Mouse (Mus musculus) thymus, postnatal 36 days (tissue): Measurements from ENCODE around the gene Gm10197.
"Not testable (repeated sequence)": the region's sequence is repeated elsewhere in the genome, so short reads cannot be mapped to it uniquely, and the experiment has no call there.

ENCODE experiments used
- DNase-seq, 2 experiments: peaks; one replicate each; pipeline ENCODE4 v3.0.0; 2022; ENCODE audit warnings: mixed read lengths in 2 of 2

Gene Gm10197

DNA sequence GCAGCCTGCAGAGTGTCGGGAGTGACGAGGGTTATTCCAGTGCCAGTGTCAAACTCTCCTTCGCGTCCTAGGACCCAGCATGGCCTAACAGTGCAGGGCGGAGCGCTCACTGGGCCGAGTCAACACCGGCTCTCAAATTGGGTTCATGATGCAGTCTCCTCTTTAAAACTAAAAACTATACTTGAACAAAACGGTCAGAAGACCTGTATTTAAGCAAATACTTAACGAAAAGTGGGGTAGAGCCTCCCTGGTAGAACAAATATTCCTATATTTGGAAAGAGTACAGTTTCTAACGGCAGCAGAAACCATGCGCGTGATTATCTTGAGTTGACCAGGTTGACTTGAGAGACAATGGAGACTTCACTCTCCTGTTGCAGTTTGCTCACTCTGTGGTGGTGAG lies at the start of gene Gm10197:
Gene Gm10197 (minus strand): TSS at position 101 of the 400 bp plus-strand sequence.
- DNase-seq: no peak

- peak; percentile 77 to 81 for DNase-seq
Observed at GRCm38 (mm10) chr19:53420924-53421582, 49.5 kb upstream of the Gm10197 start.

DNA sequence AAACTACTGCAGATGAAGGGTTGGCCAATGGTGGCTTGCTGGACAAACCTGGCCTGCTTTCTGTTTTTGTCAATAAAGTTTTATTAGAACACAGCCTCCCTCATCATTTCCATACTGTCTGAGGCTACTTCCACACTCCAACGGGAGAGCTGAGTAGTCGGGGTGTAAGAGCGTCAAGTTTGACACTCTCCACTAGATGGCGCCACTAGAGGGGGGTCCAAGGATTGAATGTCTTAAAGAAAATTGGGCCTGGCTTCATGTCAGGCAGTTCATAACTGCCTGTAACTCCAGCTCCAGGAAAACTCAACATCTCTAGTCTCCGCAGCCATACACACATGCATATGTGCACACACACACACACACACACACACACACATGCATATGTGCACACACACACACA lies 48.3 kb upstream of the Gm10197 start:
- peak; percentile 80 for DNase-seq

DNA sequence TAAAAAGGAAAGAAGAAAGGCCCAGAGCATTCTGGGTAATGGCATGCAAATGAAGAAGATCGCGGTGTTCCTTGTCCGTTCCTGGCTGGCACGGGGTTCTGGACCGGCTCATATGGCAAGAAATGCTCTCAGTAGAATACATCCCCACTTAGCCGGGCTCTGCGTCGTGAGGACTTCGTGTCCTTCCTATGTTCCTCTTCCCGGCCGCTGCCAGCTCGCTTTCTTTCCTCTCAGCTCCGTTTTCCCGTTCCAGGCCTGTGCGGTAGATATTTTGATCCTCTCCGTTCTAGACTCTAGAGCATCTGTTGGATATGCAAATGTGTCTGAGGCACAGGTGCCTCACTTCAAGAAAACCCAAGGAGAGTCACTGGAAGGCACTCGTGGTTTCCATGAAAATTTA lies 43.6 kb upstream of the Gm10197 start:
- no peak for DNase-seq

DNA sequence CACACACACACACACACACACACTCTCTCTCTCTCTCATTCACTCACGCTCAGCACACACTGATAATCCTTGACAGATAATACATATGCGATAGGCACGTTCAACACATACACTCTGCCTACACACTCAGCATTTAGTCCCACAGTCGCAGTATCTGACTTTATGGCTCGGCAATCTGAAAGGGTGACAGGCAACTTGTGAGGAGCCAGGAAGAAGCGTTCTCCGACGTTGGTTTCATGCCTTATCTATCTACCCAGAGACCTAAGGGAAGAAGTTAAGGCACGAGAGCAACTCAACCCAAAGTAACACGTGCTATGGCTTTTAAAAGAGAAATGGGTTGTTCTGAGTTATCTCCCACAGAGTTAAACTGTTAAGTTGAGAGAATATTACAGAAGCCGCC lies 43.1 kb upstream of the Gm10197 start:
- no peak for DNase-seq

GRCm38 (mm10) chr19:53413617-53414380 lies 42.2 kb upstream of the Gm10197 start:
- DNase-seq: no peak

DNA sequence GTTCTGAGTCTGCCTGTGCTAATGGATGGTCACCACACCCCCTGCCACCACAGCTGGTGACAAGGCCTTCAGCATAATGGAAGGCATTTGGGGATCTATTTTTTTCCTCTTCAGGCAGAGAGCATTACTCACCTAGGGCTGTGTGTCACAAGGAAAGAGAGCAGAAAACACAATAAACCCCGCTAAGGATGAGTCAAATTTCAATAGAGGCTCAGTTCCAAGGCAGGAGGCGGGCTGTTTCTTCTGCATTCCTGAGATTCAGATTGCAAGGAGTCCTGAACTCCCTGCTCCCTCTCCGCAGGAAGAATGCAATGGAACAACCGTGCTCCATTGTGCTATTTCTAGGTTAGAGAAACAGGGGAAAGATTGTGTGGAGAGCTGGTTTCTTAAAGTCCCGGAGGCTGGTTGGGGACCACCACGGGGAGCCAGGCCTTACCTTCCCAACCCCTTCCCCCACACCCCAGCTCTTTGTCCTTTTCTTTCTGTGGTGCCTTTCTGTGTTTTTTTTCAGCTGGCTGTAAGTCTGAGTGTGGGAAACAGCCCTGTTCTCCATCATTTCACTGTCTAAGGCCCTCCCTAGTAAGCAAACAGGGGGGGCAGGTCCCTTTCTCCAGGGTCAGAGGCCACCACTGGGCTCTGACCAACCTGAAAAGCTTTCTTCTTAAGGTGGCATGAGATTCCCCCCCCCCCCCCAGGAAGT lies 40.7 kb upstream of the Gm10197 start:
- no peak for DNase-seq

DNA sequence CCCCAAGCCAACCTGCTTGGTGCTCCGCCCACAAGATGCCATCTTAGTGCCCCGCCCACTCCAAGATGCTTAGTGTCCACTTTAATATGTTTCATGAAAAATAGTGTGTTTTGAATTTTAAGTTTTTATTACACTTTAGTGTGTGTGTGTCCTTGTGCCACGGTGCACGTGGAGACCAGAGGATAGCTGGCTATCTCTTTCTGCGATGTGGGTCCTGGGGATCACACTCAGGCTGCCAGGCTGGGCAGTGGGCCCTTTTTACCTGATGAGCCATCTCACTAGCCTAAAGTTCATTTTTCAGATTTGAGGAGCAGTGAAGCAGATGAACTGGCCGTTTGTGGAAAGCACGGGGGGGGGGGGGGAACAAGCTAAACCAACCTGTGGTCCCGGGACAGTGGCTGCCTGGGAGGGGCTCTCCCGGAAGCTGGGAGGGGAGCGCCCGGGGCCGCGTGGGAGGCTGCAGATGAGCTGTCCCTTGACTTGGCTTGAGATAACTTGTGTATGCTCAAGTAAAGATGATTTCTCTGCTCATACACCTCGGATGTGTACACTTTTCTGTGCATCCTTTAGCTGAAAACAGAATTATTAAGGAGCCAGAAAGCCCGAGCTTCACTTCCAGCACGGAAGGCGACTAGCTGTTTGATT lies 38.2 kb upstream of the Gm10197 start:
- DNase-seq: no peak

- DNase-seq: no peak
Observed at GRCm38 (mm10) chr19:53408398-53408797, 36.8 kb upstream of the Gm10197 start.

DNA sequence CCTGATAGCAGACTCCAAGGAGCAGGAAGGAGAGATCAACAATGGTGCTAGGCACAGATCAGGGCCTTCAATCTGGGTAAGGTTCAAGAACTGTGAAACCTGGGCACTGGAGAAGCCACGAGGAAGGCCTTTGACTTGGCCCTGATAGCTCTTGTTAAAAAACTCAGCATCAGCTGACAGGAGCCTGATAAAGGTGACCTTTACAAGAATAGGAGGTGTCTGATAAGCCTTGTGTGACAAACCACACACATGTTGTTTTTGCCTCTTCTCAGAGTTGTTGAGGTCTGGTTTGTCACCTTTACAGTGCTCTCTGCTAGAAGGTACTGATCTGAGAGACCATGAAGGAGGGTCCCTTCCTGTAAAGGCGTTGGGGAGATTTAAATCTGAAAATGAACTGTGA lies 35.8 kb upstream of the Gm10197 start:
- no peak for DNase-seq

DNA sequence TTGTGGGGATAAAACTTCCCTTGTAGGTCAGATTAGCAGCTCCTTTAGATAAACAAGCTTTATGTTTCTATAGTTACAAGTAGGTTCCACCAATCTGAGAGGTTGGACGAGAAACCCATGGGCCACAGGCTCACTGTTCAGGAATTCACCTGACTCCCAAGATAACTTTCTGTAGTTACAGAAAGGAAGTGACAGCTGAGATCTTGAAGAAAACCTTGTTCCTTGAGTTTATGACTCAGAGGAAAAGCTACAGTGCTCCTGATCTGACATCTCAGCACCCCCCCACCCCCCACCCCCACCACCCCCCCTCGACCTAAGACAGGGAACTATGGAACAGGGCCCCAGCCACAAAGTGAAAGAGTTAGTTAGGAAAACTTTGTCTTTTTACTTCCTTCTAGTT lies 34.2 kb upstream of the Gm10197 start:
- DNase-seq: no peak

GRCm38 (mm10) chr19:53404837-53405356 lies 33.3 kb upstream of the Gm10197 start:
- no peak for DNase-seq

DNA sequence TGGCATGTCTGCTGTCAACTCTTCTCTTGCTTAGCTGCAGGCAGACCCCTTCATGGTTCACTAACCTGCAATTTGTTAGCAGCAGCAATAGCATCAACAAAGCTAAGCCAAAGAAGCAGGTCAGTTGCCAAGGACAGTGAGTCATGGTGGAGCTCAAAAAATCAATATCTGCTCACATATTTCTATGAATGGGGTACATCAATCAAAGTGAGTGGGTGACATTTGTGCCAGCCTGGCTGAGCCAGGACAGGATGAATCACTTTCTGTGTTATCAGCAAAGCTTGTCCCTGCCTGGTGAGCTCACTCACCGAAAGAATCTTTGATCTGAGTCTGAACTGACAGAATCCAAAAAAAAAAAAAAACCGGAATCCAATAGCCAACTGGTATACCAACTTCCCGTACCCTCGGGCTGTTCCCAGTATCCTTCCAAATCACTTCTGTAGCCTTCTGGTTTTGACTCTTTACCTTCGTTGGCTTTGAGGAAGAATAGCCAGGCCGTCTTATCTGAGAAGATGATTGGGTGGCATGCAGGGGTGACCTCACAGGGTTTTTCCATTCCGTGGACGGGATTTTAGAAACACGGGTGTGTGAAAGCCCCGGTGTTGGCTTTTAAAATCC lies 32.8 kb upstream of the Gm10197 start:
- no peak for DNase-seq

DNA sequence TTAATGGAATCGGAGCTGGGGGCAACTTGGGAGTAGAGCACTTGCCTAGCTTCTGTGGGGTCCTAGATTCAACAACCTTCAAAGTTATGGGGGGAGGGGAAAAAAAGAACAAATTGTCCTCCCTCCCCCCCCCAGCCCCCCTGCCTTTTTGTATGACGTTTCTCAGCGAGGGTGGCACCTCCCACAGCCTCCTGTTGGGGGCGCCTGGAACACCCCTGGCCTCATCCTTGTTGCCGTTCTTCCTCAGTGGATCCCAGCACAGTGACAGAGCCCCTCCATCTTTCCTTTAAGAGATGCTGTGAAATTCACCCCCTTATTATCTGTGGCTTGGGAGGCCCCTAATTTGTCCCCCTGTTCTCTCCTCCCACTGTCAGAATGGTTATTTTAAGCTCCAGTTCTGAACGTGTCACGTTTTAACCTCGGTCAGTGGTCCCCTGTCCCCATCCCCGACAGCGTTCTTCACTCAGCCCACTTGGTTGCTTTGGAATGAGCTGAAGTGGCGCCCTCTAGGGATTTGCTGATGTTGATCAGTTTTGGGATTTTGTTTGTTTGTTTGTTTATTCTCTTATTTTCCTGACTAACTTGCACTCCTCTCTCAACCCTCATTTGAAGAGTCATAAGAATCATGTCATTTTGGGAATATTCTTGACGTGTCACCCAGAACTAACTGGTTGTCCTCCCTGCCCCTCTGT lies 31.3 kb upstream of the Gm10197 start:
- DNase-seq: no peak

DNA sequence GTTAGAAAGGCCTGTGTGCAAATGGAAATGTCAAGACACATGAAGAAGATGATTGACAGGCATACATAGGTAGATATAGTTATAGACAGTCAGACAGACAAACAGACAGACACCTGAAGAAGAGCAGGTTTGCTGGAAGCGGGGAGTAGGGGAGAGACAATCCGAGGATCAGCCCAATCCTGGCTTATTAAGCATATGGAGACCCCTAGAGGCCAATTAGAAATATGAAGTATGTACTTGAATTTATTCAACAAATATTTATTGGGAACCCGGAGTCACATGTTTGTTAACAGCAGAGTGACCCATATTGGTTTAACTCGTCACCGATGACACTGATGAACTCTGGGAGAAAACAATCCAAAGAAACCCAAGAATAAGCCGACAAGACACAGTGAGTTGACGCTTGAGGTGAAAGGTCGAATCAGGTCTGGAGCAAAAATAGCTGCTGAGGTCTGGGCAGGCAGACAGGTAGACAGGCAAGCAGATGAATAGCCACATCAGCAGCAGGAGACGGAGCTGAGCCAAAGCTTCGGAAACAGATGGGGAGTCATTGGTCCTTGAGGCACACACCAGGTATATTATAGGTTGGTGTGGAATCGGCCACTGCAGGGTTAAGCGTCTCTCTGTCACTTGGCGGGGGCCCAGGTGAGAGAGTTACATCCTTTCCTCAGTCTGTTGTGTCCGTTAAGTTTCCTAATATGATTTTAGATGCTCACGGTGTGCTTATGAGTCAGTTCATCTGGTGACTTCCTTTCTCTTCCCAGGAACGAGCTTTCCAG lies 29.0 kb upstream of the Gm10197 start:
- DNase-seq: no peak

DNA sequence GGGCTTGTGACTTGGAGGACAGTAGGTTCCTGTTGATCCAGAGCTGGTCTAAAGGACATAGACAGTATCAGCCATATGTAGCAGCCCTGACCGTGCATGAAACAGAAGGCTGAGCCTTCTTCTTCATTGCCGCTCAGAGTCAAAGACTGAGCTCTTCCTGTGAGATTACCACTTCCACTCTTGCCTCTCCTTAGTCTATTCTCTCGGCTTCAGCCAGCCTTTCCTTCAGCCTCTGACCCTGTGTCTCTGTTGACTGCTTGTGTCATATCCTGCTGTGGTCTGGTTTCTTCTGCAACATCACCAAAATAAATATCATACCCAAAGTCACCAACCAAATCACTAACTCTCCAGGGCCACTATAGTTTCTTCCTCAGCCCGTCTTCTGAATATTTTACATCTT lies 27.6 kb upstream of the Gm10197 start:
- no peak for DNase-seq

DNA sequence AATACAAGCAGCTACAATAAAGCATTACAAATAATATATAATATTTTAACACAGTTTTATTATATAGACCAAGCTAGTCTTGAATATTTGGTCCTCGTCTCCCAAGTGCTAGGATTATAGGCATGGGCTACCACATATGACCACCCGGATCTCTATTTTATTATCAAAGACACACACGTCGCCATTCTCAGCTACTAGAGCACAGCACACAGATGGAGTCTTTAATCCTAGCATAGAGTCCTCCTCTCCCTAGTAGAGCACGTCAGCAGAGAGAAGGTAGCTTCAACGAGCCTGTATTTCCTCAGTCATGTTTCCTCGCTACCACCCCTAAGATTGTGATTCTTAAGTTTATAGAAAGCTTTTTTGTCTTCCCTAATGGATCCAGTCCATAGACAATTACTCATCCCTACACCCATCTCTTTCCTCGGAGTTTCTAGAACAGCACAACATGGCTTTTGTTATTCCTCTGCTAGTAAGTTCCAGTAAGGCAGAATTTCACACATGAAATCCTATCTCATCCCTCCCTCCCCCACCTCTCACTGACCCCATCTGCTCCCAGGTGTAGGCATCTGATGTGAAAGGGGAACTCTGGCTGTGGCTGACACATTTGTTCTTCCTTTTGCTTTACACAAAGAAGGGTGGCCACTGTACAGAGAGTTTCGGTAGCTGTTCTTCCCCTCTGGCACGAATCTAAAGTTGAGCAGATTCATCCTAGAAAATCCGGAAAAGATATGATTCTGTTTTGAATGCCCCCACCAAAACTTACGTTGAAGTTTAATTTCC lies 26.1 kb upstream of the Gm10197 start:
- no peak for DNase-seq

DNA sequence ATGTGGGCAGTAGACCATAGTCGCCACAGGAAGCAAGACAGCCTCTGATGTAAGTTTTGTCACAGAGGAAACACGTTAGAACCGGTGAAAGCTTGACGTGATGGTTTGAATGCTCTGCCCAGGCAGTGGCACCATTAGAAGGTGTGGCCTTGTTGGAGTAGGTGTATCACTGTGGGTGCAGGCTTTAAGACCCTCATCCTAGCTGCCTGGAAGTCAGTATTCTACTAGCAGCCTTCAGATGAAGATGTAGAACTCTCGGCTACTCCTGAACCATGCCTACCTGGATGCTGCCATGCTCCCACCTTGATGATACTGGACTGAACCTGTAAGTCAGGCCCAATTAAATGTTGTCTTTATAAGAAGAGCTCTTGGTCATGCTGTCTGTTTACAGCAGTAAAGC lies 24.2 kb upstream of the Gm10197 start:
- DNase-seq: not testable (repeated sequence)

GRCm38 (mm10) chr19:53394956-53395355 lies 23.4 kb upstream of the Gm10197 start:
- DNase-seq: not testable (repeated sequence)

DNA sequence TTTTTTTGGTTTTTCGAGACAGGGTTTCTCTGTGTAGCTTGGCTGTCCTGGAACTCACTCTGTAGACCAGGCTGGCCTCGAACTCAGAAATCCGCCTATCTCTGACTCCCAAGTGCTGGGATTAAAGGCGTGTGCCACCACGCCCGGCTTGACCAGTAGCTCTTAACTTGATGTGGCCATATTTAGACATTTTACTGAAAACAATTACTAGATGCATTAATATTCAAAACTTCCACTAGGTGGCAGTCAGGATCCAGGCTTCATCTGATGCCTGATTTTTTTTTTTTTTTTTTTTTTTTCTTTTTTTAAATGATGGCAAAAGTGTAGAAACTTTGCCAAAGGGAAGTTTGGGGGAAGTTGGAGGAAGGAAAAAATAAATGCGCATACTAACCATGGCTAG lies 23.0 kb upstream of the Gm10197 start:
- DNase-seq: no peak
